Mouse (Mus musculus) neural tube, embryonic 12.5 days (tissue): ENCODE measurements around the gene 1110004F10Rik. TPM values are rescaled to one million over a fixed set of nuclear protein-coding genes. Genes with fewer than 3 reads are reported as not detected.

Experiments
- ATAC-seq: fragments of 200-750 bp; cut with Nextera tagmentation; 2 replicates; pipeline ENCODE4 v1.8.0; 2017; ENCODE audit warnings: low read depth, mild to moderate bottlenecking, moderate TSS enrichment, moderate library complexity; ENCODE audit not compliant: low FRiP score
- H3K27ac ChIP-seq: fragments of 300-500 bp; sonication (generic); 2 replicates; pipeline ENCODE4 v1.5.1; 2016
- H3K27me3 ChIP-seq: fragments of 300-500 bp; sonication (generic); replicated peaks from 2 replicates; pipeline ENCODE4 v1.6.1; 2016; ENCODE audit warnings: mild to moderate bottlenecking
- H3K36me3 ChIP-seq: fragments of 300-500 bp; sonication (generic); 2 replicates; pipeline ENCODE4 v1.6.1; 2016; ENCODE audit warnings: mild to moderate bottlenecking
- H3K4me1 ChIP-seq: fragments of 300-500 bp; sonication (generic); 2 replicates; pipeline ENCODE4 v1.6.1; 2016
- H3K4me2 ChIP-seq: fragments of 300-500 bp; sonication (generic); replicated peaks from 2 replicates; pipeline ENCODE4 v1.6.1; 2016; ENCODE audit warnings: mild to moderate bottlenecking
- H3K4me3 ChIP-seq: fragments of 300-500 bp; sonication (generic); 2 replicates; pipeline ENCODE4 v1.5.1; 2016
- H3K9ac ChIP-seq: fragments of 300-500 bp; sonication (generic); 2 replicates; pipeline ENCODE4 v1.6.1; 2016; ENCODE audit warnings: mild to moderate bottlenecking
- H3K9me3 ChIP-seq: fragments of 300-500 bp; sonication (generic); 2 replicates; pipeline ENCODE4 v1.6.1; 2016; ENCODE audit warnings: mild to moderate bottlenecking
- WGBS: fragments of 180-500 bp; shearing (Covaris S2); methylation state at CpG from one replicate; pipeline ENCODE4 v1.1.7; 2016; 5-methylcytosine and 5-hydroxymethylcytosine counted together
- polyA plus RNA-seq: library from polyadenylated mRNA; unstranded; fragments of >200 nt; fragmentation: Nextera tagmentation; extraction: Ambion mirVana; gene quantifications from 2 replicates; pipeline ENCODE4 v1.2.1, GENCODE M21; 2016

The 1110004F10Rik gene
- polyA plus RNA-seq, result 310 and 312 TPM in 2 replicates

- ATAC-seq, result peak; percentile 31; the same call in 1 of the 2 replicates
- Histone ChIP-seq H3K9me3 (no peaks in the 10 kb centered on the region), H3K4me1 (peaks cover 35% of the 10 kb centered on the region), H3K9ac (peak within 1 kb of the TSS; percentile 46; the same call in 1 of the 2 replicates), H3K4me2 (peak within 1 kb of the TSS; percentile 99), H3K36me3 (no peaks in the 10 kb centered on the region), H3K27me3 (peaks cover 39% of the 10 kb centered on the region), H3K4me3 (peak within 1 kb of the TSS; percentile 38), H3K27ac (peak within 1 kb of the TSS; percentile 6; the same call in 1 of the 2 replicates)
- under 1% methylated on average over 11 of the region's 11 CpGs for WGBS
Observed at GRCm38 (mm10) chr7:116039196-116039537, at the start of gene 1110004F10Rik. Gene 1110004F10Rik, plus strand, starts transcription at chr7:116039397.

- Histone ChIP-seq H3K4me3 (no peak overlapping the region), H3K4me1 (no peaks in the 10 kb centered on the region), H3K4me2 (no peak overlapping the region), H3K9me3 (no peaks in the 10 kb centered on the region), H3K9ac (no peak overlapping the region), H3K36me3 (no peaks in the 10 kb centered on the region), H3K27ac (no peak overlapping the region), H3K27me3 (no peaks in the 10 kb centered on the region)
- WGBS, result 95% methylated on average over 4 of the region's 4 CpGs
- no peak for ATAC-seq
Observed at GRCm38 (mm10) chr7:116002726-116003125, 36.5 kb upstream of the 1110004F10Rik start.

- Histone ChIP-seq H3K4me2 (peak overlapping the region; percentile 99), H3K27me3 (0 out of 2 replicates have a peak, but pooled peaks cover 2% of the 10 kb centered on the region), H3K4me1 (peaks cover 38% of the 10 kb centered on the region), H3K9me3 (no peaks in the 10 kb centered on the region), H3K27ac (no peak overlapping the region), H3K4me3 (0 out of 2 replicates have a peak overlapping the region, but pooled peaks have one; percentile 2), H3K9ac (peak overlapping the region; percentile 85; the same call in 1 of the 2 replicates), H3K36me3 (no peaks in the 10 kb centered on the region)
- no peak for ATAC-seq
- 20% methylated on average over 3 of the region's 3 CpGs for WGBS
Observed at GRCm38 (mm10) chr7:116029991-116030390, 9.2 kb upstream of the 1110004F10Rik start.

GRCm38 (mm10) chr7:116030597-116031387 is 8.4 kb upstream of the 1110004F10Rik start:
- no peaks in the 10 kb centered on the region for H3K36me3 ChIP-seq
- peak overlapping the region; percentile 68 for H3K4me3 ChIP-seq
- peaks cover 44% of the 10 kb centered on the region for H3K4me1 ChIP-seq
- WGBS, result 5% methylated on average over 26 of the region's 26 CpGs
- peak overlapping the region; percentile 20; the same call in 1 of the 2 replicates for H3K27ac ChIP-seq
- peak overlapping the region; percentile 85 for H3K9ac ChIP-seq
- peak overlapping the region; percentile 99 for H3K4me2 ChIP-seq
- H3K9me3 ChIP-seq, result no peaks in the 10 kb centered on the region
- ATAC-seq, result peak; percentile 8; the same call in 1 of the 2 replicates
- peaks cover 10% of the 10 kb centered on the region for H3K27me3 ChIP-seq

- H3K9me3 ChIP-seq, result no peaks in the 10 kb centered on the region
- peak overlapping the region; percentile 85 for H3K9ac ChIP-seq
- 0 out of 2 replicates have a peak, but pooled peaks have one; percentile 3 for ATAC-seq
- peaks cover 44% of the 10 kb centered on the region for H3K4me1 ChIP-seq
- WGBS, result under 1% methylated on average over 14 of the region's 14 CpGs
- H3K27me3 ChIP-seq, result peaks cover 15% of the 10 kb centered on the region
- H3K36me3 ChIP-seq, result no peaks in the 10 kb centered on the region
- peak overlapping the region; percentile 68 for H3K27ac ChIP-seq
- peak overlapping the region; percentile 68 for H3K4me3 ChIP-seq
- H3K4me2 ChIP-seq, result peak overlapping the region; percentile 99
Observed at GRCm38 (mm10) chr7:116031388-116031717, 7.8 kb upstream of the 1110004F10Rik start.

GRCm38 (mm10) chr7:116031718-116032595 is 7.2 kb upstream of the 1110004F10Rik start:
- ATAC-seq, result no peak
- H3K9ac ChIP-seq, result peak overlapping the region; percentile 85
- H3K36me3 ChIP-seq, result no peaks in the 10 kb centered on the region
- peaks cover 44% of the 10 kb centered on the region for H3K4me1 ChIP-seq
- WGBS, result under 1% methylated on average over 65 of the region's 65 CpGs
- H3K4me2 ChIP-seq, result peak overlapping the region; percentile 99
- peak overlapping the region; percentile 68 for H3K27ac ChIP-seq
- peak overlapping the region; percentile 68 for H3K4me3 ChIP-seq
- H3K27me3 ChIP-seq, result peaks cover 21% of the 10 kb centered on the region
- no peaks in the 10 kb centered on the region for H3K9me3 ChIP-seq

GRCm38 (mm10) chr7:116032596-116033307 is 6.4 kb upstream of the 1110004F10Rik start:
- Histone ChIP-seq H3K27ac (no peak overlapping the region), H3K9me3 (no peaks in the 10 kb centered on the region), H3K27me3 (peaks cover 27% of the 10 kb centered on the region), H3K4me2 (peak overlapping the region; percentile 99), H3K36me3 (no peaks in the 10 kb centered on the region), H3K4me1 (peaks cover 50% of the 10 kb centered on the region), H3K4me3 (peak overlapping the region; percentile 68), H3K9ac (peak overlapping the region; percentile 85)
- ATAC-seq, result no peak
- under 1% methylated on average over 11 of the region's 11 CpGs for WGBS

- Histone ChIP-seq H3K9ac (peak overlapping the region; percentile 78), H3K27me3 (peaks cover 29% of the 10 kb centered on the region), H3K4me2 (peak overlapping the region; percentile 99), H3K4me1 (peaks cover 56% of the 10 kb centered on the region), H3K36me3 (no peaks in the 10 kb centered on the region), H3K4me3 (peak overlapping the region; percentile 65), H3K9me3 (no peaks in the 10 kb centered on the region), H3K27ac (peak overlapping the region; percentile 77)
- WGBS, result under 1% methylated on average over 54 of the region's 54 CpGs
- peak; percentile 57 for ATAC-seq
Observed at GRCm38 (mm10) chr7:116033371-116034241, 5.6 kb upstream of the 1110004F10Rik start.

GRCm38 (mm10) chr7:116034282-116034758 is 4.9 kb upstream of the 1110004F10Rik start:
- Histone ChIP-seq H3K36me3 (no peaks in the 10 kb centered on the region), H3K4me2 (peak overlapping the region; percentile 99), H3K27ac (peak overlapping the region; percentile 77), H3K9me3 (no peaks in the 10 kb centered on the region), H3K4me1 (peaks cover 60% of the 10 kb centered on the region), H3K9ac (peak overlapping the region; percentile 78), H3K27me3 (peaks cover 35% of the 10 kb centered on the region), H3K4me3 (peak overlapping the region; percentile 65)
- under 1% methylated on average over 25 of the region's 25 CpGs for WGBS
- ATAC-seq, result peak; percentile 63

GRCm38 (mm10) chr7:116035504-116035903 is 3.7 kb upstream of the 1110004F10Rik start:
- H3K27me3 ChIP-seq, result peaks cover 39% of the 10 kb centered on the region

More at GRCm38 (mm10) chr7:116035504-116035903, 3.7 kb upstream of the 1110004F10Rik start:
- no peaks in the 10 kb centered on the region for H3K9me3 ChIP-seq
- 34% methylated on average over 4 of the region's 4 CpGs for WGBS
- H3K4me3 ChIP-seq, result no peak overlapping the region
- no peaks in the 10 kb centered on the region for H3K36me3 ChIP-seq
- no peak overlapping the region for H3K9ac ChIP-seq
- H3K4me2 ChIP-seq, result peak overlapping the region; percentile 99
- H3K4me1 ChIP-seq, result peaks cover 55% of the 10 kb centered on the region
- no peak for ATAC-seq
- H3K27ac ChIP-seq, result no peak overlapping the region
